Mouse (Mus musculus) Patski (cell line): ENCODE measurements around the gene Zfp872. TPM values are rescaled to one million over a fixed set of nuclear protein-coding genes. Genes with fewer than 3 reads are reported as not detected.

Experiments used
- ATAC-seq: fragments of 100-300 bp; one replicate; pipeline ENCODE4 v1.8.0; 2021
- CTCF ChIA-PET: fragments of 350-600 bp; sonication (Branson Sonifier 250); formaldehyde crosslinking; loops from one replicate; lab custom pipeline; 2022; ENCODE audit warnings: inconsistent platforms; lab: Charles Lee
- POLR2A ChIA-PET: fragments of 350-600 bp; sonication (Branson Sonifier 250); formaldehyde crosslinking; loops from one replicate; lab custom pipeline; 2022; ENCODE audit warnings: antibody characterized with exemption, inconsistent platforms; lab: Charles Lee
- DNase-seq: peaks from one replicate; pipeline ENCODE4 v3.0.0-alpha.2; 2011; ENCODE audit warnings: low read depth, low spot score
- H3K27me3 ChIP-seq: fragments of 371-371 bp; one replicate; pipeline ENCODE4 v1.5.1; 2021
- CTCF ChIP-seq: fragments of 100-300 bp; IDR thresholded peaks from one replicate; pipeline ENCODE4 v1.5.1; 2021
- in situ Hi-C: fragments of 300-500 bp; cut with MboI; formaldehyde crosslinking; loops from 3 replicates; pipeline ENCODE4 v1.11.1; 2018; ENCODE audit warnings: low pct_unique_long_range_greater_than_20kb, mixed read lengths
- polyA plus RNA-seq: library from polyadenylated mRNA; unstranded; gene quantifications from one replicate; pipeline ENCODE4 v1.2.3, GENCODE M21; 2021

The Zfp872 gene
- polyA plus RNA-seq, 1 experiment from 2014 or later, result not detected

DNA sequence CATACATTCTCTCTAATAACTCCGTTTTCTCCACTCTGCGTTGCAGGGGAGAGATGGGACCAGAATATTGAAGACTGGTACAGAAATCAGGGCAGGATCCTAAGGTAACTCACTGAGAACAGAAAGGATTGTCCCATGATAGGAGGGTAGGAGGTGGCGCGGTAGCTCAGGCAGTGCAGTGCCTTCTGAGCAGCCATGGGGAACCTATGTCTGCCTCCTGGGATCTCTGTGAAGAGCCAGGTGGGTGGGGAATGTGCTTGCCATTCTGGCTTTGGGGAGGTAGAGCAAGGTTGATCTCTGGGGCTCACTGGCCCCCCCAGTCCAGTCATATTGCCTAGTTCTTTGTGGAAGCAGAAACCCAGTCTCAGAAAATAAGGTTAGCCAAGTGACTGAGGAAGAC is 20.1 kb upstream of the Zfp872 start:
- in situ Hi-C loops, result no loop called here
- ChIA-PET POLR2A (no interaction called here), CTCF (no interaction called here)
- no peaks in the 10 kb centered on the region for H3K27me3 ChIP-seq
- no peak for TF ChIP-seq CTCF
- ATAC-seq (no peak), DNase-seq (no peak)

DNA sequence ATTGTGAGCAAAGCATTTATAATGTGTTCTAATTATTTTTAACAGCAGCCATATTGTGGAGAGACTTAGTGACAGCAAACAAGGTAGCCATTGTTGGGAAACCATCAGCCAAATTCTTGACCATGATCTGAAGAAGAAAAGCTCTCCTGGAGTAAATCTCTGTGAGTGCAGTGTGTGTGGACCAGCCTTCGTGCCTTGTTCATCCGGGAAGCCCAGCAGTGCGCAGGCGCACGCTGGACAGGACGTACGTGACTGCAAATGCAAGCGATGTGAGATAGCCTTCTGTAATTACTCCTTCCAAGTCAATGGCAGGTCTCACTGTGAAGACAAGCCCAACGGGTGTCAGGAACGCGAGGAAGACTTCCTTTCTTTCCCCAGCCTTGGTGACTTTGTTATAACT is 18.6 kb upstream of the Zfp872 start:
- DNase-seq, result no peak
- H3K27me3 ChIP-seq, result no peaks in the 10 kb centered on the region
- TF ChIP-seq CTCF, result no peak
- ATAC-seq, result no peak
- in situ Hi-C loops, result no loop called here
- CTCF ChIA-PET, result no interaction called here
- POLR2A ChIA-PET, result no interaction called here

DNA sequence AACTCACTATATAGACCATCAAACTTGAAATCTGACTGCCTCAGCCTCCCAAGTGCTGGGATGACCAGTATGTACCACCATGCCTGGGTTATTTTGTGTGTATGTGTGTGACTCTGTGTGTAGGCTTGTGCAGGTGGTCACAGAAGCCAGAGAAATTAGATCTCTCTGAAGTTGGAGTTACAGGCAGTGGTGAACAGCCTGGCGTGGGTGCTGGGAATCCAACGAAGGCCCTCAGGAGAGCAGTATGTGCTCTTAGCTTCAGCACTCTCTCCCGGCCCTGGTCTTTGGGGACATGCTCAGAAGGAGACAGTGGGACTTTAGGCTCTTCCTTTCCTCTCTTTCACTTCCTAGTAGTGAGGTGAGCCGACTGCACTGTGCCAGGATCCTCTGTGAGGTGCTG is 15.6 kb upstream of the Zfp872 start:
- ATAC-seq (no peak), DNase-seq (no peak)
- CTCF ChIA-PET, result no interaction called here
- in situ Hi-C loops, result no loop called here
- POLR2A ChIA-PET, result no interaction called here
- no peak for TF ChIP-seq CTCF
- H3K27me3 ChIP-seq, result no peaks in the 10 kb centered on the region

DNA sequence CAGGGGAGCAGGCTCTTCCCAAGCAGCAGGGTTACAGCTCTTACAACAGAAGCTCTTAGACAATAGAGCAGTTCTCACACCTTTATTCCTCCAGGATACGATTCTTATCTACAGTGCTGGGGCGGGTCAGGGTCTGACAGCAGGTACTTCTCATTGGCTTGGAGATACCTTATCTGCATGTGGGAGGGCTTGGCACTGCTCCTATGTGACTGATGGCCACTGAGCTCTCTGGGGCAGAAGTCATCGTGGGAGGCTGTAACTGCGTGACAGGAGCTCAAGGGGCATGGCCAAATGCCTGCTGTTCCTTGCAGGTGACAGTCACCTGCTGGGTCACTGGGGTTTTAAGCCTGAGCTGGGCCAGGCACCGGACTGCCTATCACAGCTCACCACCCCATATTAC is 8.5 kb downstream of the Zfp872 start:
- no peak for ATAC-seq
- no peak for TF ChIP-seq CTCF
- no peaks in the 10 kb centered on the region for H3K27me3 ChIP-seq
- POLR2A ChIA-PET, result no interaction called here
- no peak for DNase-seq
- in situ Hi-C loops, result no loop called here
- CTCF ChIA-PET, result interaction anchor here (1.2 kb wide), 1 partner anchor 10 kb away, joined by 3 read pairs; no protein-coding TSS in a partner anchor

DNA sequence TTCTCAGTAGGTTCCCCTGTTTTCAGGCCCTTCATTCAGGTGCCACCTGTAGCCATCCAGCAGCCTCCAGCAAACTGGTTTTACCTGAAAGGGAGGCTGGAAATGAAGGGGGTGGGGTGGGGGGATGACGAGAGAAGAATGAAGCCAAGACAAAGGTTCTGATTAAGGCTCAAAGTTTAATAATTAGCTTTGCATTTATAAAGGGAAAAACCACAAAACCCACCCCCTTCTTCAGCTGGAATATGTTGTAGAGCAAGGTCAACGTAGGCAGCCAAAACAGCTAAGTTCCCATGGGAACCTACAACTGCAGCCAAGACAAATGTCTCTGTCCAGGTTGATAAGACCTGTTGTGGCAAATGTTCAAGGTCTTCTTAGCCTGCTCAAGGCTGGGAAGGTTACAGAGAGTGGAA is 25.9 kb downstream of the Zfp872 start:
- no peaks in the 10 kb centered on the region for H3K27me3 ChIP-seq
- no peak for TF ChIP-seq CTCF
- ATAC-seq (no peak), DNase-seq (peak; percentile 68)
- POLR2A ChIA-PET, result no interaction called here
- CTCF ChIA-PET, result interaction anchor here (1.7 to 2.1 kb wide), 2 partner anchors 8 to 10 kb away, joined by 5 read pairs; no protein-coding TSS in a partner anchor
- in situ Hi-C loops, result no loop called here

DNA sequence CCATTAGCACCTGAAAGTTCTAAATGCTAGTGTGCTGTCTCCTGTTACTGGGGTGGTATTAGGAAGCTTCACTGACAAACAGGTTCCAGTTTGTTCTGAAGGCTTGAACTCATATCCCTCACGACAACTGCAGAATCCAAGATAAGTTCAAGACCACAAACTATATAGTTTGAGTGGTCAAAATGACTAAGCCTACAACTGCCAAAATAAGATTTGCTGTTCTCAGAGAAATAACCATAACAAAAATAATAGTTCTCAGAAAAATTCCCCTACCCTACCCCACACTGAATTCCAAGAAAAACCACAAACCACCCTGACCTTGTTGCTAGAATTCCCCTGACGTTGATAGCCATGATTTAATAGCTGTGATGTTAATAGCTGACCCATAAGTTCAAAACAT is 26.7 kb downstream of the Zfp872 start:
- CTCF ChIA-PET, result interaction anchor here (1.7 to 2.1 kb wide), 2 partner anchors 9 to 10 kb away, joined by 5 read pairs; no protein-coding TSS in a partner anchor

DNA sequence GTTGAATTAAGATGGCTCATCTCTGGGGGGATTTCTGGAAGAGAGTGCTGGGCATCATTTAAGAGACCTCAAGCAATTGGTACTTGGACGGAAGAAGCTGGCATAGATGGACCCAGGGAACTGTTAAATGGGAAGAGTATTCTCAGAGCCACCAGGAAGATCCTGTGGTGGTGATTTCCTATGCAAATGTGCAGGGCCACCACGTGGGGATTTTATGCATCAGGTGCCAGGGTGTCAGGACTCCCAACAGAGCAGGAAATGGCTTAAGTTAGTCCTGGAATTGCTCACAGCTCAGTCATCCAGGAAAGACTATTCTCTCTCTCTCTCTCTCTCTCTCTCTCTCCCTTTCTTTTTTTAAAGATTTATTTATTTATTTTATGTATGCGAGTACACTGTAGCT is 28.8 kb downstream of the Zfp872 start:
- DNase-seq (peak; percentile 67), ATAC-seq (peak; percentile 49)
- H3K27me3 ChIP-seq, result no peaks in the 10 kb centered on the region
- TF ChIP-seq CTCF, result peak; percentile 6
- POLR2A ChIA-PET, result no interaction called here
- CTCF ChIA-PET, result no interaction called here
- in situ Hi-C loops, result no loop called here

More for the DNA sequence above, 26.7 kb downstream of the Zfp872 start:
- in situ Hi-C loops, result no loop called here
- DNase-seq (no peak), ATAC-seq (no peak)
- TF ChIP-seq CTCF, result no peak
- POLR2A ChIA-PET, result no interaction called here
- no peaks in the 10 kb centered on the region for H3K27me3 ChIP-seq

DNA sequence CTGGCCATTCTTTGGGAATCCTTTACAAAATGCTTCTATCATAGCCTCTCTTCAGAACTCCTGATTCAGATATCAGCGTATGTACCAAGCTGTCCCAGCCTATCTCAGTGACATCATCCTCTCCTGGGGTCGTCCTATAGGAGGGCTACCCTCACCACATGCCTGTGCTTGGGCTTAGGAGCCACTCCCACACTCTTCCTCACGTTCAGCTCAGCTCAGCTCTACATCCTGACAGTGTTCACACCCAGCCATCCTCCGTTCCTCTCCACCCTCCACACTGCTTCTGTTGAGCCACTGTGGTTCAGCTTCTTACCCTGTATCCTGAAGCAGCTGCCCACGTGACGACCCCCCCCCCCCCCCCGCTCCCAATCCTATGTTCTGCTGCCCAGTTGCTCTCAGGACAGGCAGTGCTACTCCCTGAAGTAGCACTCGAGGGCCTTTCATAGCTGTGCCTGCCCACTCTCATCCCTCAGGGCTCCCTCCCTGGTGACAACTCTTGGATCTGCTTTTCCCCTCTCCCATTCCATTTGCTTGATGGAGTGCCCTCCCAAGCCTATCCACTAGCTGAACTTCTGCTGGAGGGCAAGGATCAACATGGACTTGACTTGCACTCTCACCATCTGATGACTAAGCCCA is 30.1 kb downstream of the Zfp872 start:
- no peak for TF ChIP-seq CTCF
- ChIA-PET POLR2A (interaction anchor here (0.7 kb wide), 1 partner anchor 169 kb away, joined by 3 read pairs; no protein-coding TSS in a partner anchor), CTCF (no interaction called here)
- ATAC-seq (peak; percentile 49), DNase-seq (no peak)
- H3K27me3 ChIP-seq, result no peaks in the 10 kb centered on the region
- in situ Hi-C loops, result no loop called here

DNA sequence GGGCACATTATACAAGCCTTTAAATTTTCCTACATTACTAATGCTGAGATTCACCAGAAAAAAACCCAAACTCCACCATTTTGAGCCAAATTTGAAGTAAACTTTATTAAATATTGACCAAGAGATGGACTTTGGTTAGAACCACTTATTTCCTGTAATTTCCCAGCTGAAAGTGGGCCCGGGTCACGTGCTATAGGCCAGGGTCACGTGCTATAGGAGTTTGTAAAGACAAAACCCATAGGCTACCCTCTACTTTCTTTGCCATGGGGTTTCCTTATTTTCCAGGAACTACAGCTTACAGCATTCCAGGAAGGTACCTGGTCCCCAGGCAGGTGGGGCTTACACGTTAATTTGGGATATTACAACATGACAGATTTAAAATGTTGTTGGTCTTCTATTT is 36.2 kb downstream of the Zfp872 start:
- ChIA-PET POLR2A (no interaction called here), CTCF (no interaction called here)
- TF ChIP-seq CTCF, result no peak
- DNase-seq (no peak), ATAC-seq (no peak)
- in situ Hi-C loops, result no loop called here
- H3K27me3 ChIP-seq, result no peaks in the 10 kb centered on the region

DNA sequence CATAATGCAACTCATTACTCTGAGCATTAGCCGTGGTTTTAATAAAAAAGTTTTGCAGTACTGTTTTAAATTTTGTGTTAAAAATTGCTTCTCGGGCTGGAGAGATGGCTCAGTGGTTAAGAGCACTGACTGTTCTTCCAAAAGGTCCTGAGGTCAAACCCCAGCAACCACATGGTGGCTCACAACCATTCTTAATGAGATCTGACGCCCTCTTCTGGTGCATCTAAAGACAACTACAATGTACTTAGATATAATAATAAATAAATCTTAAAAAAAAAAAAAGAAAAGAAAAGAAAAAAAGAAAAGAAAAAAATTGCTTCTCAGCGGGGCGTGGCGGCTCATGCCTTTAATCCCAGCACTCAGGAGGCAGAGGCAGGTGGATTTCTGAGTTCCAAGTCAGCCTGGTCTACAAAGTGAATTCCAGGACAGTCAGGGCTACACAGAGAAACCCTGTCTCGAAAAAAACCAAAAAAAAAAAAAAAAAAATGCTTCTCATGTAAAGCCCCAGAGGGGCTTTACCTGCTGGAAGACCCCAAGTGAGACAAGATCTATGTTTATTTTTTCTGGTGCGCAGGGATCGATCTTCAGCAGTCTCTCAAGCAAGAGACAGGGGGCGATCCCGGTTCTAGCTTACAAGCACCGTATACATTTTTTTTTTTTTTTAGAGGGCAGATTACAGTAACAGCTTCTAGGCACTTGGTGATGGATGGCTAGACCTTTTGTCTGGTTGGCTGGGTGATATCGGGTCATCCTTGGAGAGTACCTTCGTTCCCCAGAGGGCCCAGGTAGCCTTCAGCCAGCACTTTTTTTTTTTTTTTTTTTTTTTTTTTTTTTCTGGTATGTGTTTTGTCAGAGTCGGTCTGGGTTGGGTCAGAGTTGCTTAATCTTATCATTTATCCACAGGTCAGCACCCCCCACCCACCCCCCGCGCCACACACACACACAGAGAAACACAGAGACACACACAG is 36.9 kb downstream of the Zfp872 start:
- ChIA-PET CTCF (interaction anchor here (1.0 kb wide), 2 partner anchors 53 to 61 kb away, joined by 3 read pairs; no protein-coding TSS in a partner anchor), POLR2A (interaction anchor here (0.6 to 1.1 kb wide), 7 partner anchors 61 to 894 kb away, joined by 3 to 9 read pairs (median 4); partner anchors contain the start of gene Pigyl)
- ATAC-seq, result no peak
- no peak for TF ChIP-seq CTCF
- DNase-seq, result no peak
- H3K27me3 ChIP-seq, result no peaks in the 10 kb centered on the region
- in situ Hi-C loops, result loop anchor here (5.0 kb wide), 2 partner anchors 68 to 187 kb away; partner anchors contain the start of genes 9530077C05Rik and Pigyl
